Mouse (Mus musculus): Measurements from ENCODE around the gene Vps13d. TPM values are rescaled to one million over a fixed set of nuclear protein-coding genes. Genes with fewer than 3 reads are reported as not detected.
A peak's percentile ranks its signal among the peaks of the same experiment; 100 is the strongest.

The Vps13d gene
- polyA plus RNA-seq, 1 experiment from 2014 or later: 8.9 TPM

DNA sequence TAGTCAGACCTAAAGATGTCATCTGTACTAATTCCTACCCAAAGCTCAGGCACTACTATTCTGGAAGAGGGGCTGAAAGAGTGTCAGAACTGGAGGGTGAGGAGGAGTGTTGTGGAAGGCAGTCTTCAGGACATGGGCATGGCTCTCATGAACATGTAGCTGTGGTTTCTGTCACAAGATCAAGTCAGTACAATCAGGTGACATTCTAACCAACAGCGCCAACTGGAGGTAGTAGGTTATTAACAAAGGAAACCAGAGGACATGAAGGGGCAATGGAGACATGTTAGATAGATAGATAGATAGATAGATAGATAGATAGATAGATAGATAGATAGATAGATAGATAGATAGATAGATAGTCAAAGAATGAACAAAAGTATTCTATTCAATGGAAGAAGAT, 241.4 kb downstream of the Vps13d start:
- Histone ChIP-seq H3K4me1 (ENCODE audit: control insufficient read depth, insufficient read depth, low read length) (no peaks in the 10 kb centered on the region), H3K27ac (ENCODE audit: low read length) (no peak overlapping the region), H3K9ac (ENCODE audit: low read depth, low read length) (no peak overlapping the region), H3K4me3 (ENCODE audit: low read depth, low read length) (no peak overlapping the region), H3K4me2 (ENCODE audit: low read length) (no peak overlapping the region), H3K36me3 (ENCODE audit: control insufficient read depth, insufficient read depth, low read length) (no peaks in the 10 kb centered on the region), H3K9me3 (replicated peaks; ENCODE audit: control insufficient read depth, low read length, poor library complexity, severe bottlenecking) (no peaks in the 10 kb centered on the region), H3K27me3 (ENCODE audit: control insufficient read depth, insufficient read depth, low read depth, low read length) (no peaks in the 10 kb centered on the region)
- 87% methylated on average over 1 of the region's 1 CpGs for WGBS
- no peak for ATAC-seq

DNA sequence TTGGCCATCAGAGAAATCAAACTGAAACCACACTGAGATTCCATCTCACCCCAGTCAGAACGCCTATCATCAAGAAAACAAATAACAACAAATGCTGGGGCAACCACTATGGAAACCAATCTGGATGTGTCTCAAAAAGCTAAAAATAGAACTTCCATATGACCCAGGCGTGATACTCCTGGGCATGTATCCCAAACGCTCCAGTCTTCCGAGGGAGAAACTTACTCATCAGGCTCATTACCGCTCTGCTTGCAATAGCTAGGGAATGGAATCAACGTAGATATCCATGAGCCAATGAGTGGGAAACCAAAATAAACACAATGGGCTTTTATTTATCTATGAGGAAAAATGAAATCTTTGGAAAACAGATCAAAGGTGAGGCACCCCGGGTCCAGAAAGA, 242.9 kb downstream of the Vps13d start:
- Histone ChIP-seq H3K4me2 (ENCODE audit: low read length) (no peak overlapping the region), H3K9ac (ENCODE audit: low read depth, low read length) (no peak overlapping the region)

DNA sequence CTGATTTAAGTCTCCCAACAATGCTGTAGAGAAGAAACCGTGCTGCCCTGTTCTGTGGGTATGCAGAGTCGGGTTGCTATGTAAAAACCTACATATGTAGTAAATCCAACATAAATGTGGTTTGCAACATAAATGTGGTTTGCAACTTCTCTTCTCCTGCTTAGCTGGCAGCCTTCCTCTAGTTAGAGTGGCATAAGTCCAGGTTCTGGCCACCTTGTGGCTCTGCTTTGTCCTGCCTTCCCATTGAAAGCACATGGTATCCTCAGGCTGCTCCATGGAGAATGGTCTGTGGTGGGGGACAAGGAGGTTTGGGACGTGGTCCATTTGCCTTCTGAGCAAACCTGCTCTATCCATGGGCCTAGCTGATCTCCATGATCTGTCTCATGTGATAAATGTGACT, 243.9 kb downstream of the Vps13d start:
- H3K36me3 ChIP-seq (ENCODE audit: control insufficient read depth, insufficient read depth, low read length): no peaks in the 10 kb centered on the region
- no peak overlapping the region for H3K4me2 ChIP-seq (ENCODE audit: low read length)
- no peaks in the 10 kb centered on the region for H3K9me3 ChIP-seq (replicated peaks; ENCODE audit: control insufficient read depth, low read length, poor library complexity, severe bottlenecking)
- no peak overlapping the region for H3K9ac ChIP-seq (ENCODE audit: low read depth, low read length)
- H3K4me1 ChIP-seq (ENCODE audit: control insufficient read depth, insufficient read depth, low read length): no peaks in the 10 kb centered on the region
- H3K27me3 ChIP-seq (ENCODE audit: control insufficient read depth, insufficient read depth, low read depth, low read length): no peaks in the 10 kb centered on the region
- 86% methylated on average over 3 of the region's 3 CpGs for WGBS
- no peak overlapping the region for H3K4me3 ChIP-seq (ENCODE audit: low read depth, low read length)
- no peak overlapping the region for H3K27ac ChIP-seq (ENCODE audit: low read length)
- ATAC-seq: no peak

More for the DNA sequence above, 242.9 kb downstream of the Vps13d start:
- ATAC-seq: no peak
- Histone ChIP-seq H3K27me3 (ENCODE audit: control insufficient read depth, insufficient read depth, low read depth, low read length) (no peaks in the 10 kb centered on the region), H3K36me3 (ENCODE audit: control insufficient read depth, insufficient read depth, low read length) (no peaks in the 10 kb centered on the region), H3K4me3 (ENCODE audit: low read depth, low read length) (no peak overlapping the region), H3K27ac (ENCODE audit: low read length) (no peak overlapping the region), H3K4me1 (ENCODE audit: control insufficient read depth, insufficient read depth, low read length) (no peaks in the 10 kb centered on the region), H3K9me3 (replicated peaks; ENCODE audit: control insufficient read depth, low read length, poor library complexity, severe bottlenecking) (no peaks in the 10 kb centered on the region)
- 88% methylated on average over 7 of the region's 7 CpGs for WGBS

GRCm38 (mm10) chr4:144950327-144950711, 244.5 kb downstream of the Vps13d start:
- no peaks in the 10 kb centered on the region for H3K9me3 ChIP-seq (replicated peaks; ENCODE audit: control insufficient read depth, low read length, poor library complexity, severe bottlenecking)
- no peaks in the 10 kb centered on the region for H3K4me1 ChIP-seq (ENCODE audit: control insufficient read depth, insufficient read depth, low read length)
- H3K27me3 ChIP-seq (ENCODE audit: control insufficient read depth, insufficient read depth, low read depth, low read length): no peaks in the 10 kb centered on the region
- no peak overlapping the region for H3K4me2 ChIP-seq (ENCODE audit: low read length)
- no peak overlapping the region for H3K9ac ChIP-seq (ENCODE audit: low read depth, low read length)
- H3K4me3 ChIP-seq (ENCODE audit: low read depth, low read length): no peak overlapping the region
- no peak overlapping the region for H3K27ac ChIP-seq (ENCODE audit: low read length)
- no peak for ATAC-seq
- no peaks in the 10 kb centered on the region for H3K36me3 ChIP-seq (ENCODE audit: control insufficient read depth, insufficient read depth, low read length)
- WGBS: 69% methylated on average over 3 of the region's 3 CpGs

DNA sequence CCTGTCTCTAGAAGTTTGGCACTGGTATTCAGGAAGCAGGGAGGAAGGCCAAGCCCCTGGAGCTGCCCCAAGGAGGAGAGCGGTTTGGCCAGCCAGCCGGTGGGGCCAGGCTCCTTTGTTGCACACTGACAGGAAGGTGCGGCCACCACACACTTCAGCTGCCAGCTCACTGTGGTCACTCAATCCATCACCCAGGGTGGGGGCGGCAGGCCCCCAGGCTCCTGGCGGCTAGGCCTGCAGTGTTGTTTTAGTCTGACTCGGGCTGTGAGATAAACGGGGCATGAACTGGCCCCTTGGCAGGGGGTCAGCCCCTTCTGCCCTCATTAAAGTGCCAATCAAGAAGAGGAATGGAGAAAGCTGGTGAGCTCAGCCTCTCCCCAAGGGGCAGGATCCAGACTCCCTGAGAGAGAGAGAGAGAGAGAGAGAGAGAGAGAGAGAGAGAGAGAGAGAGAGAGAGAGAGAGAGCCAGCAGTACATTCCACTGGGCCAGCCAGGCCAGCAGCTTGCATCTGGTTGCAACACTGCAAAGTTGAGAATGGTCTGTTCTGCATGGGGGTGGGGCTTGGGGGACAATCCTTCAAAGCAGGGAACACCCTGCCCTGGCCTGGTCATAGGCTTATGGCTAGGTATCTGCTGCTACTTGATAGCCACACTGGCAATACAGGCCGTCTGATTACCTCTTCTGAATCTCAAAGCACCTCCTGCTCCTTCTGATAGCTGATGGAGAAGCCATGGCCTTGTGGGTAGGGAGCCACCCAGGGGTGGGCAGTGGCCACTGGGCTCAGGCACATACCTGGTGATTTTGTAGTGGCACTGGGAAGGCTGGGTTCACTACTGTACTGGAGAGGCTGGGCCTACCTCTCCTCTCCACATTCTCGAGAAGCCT, 245.1 kb downstream of the Vps13d start:
- H3K9me3 ChIP-seq (replicated peaks; ENCODE audit: control insufficient read depth, low read length, poor library complexity, severe bottlenecking): no peaks in the 10 kb centered on the region
- H3K4me3 ChIP-seq (ENCODE audit: low read depth, low read length): no peak overlapping the region
- no peaks in the 10 kb centered on the region for H3K27me3 ChIP-seq (ENCODE audit: control insufficient read depth, insufficient read depth, low read depth, low read length)
- 18% methylated on average over 9 of the region's 9 CpGs for WGBS
- no peak overlapping the region for H3K27ac ChIP-seq (ENCODE audit: low read length)
- no peaks in the 10 kb centered on the region for H3K36me3 ChIP-seq (ENCODE audit: control insufficient read depth, insufficient read depth, low read length)
- H3K4me1 ChIP-seq (ENCODE audit: control insufficient read depth, insufficient read depth, low read length): no peaks in the 10 kb centered on the region
- no peak overlapping the region for H3K9ac ChIP-seq (ENCODE audit: low read depth, low read length)
- peak; percentile 65 for ATAC-seq
- H3K4me2 ChIP-seq (ENCODE audit: low read length): no peak overlapping the region

- ATAC-seq: no peak
- no peak overlapping the region for H3K9ac ChIP-seq (ENCODE audit: low read depth, low read length)
- no peak overlapping the region for H3K4me3 ChIP-seq (ENCODE audit: low read depth, low read length)
- no peaks in the 10 kb centered on the region for H3K9me3 ChIP-seq (replicated peaks; ENCODE audit: control insufficient read depth, low read length, poor library complexity, severe bottlenecking)
- no peaks in the 10 kb centered on the region for H3K4me1 ChIP-seq (ENCODE audit: control insufficient read depth, insufficient read depth, low read length)
- 72% methylated on average over 6 of the region's 6 CpGs for WGBS
- H3K36me3 ChIP-seq (ENCODE audit: control insufficient read depth, insufficient read depth, low read length): no peaks in the 10 kb centered on the region
- no peak overlapping the region for H3K4me2 ChIP-seq (ENCODE audit: low read length)
- H3K27ac ChIP-seq (ENCODE audit: low read length): no peak overlapping the region
- H3K27me3 ChIP-seq (ENCODE audit: control insufficient read depth, insufficient read depth, low read depth, low read length): no peaks in the 10 kb centered on the region
These were observed 246.9 kb downstream of the Vps13d start for GRCm38 (mm10) chr4:144947738-144948390.

DNA sequence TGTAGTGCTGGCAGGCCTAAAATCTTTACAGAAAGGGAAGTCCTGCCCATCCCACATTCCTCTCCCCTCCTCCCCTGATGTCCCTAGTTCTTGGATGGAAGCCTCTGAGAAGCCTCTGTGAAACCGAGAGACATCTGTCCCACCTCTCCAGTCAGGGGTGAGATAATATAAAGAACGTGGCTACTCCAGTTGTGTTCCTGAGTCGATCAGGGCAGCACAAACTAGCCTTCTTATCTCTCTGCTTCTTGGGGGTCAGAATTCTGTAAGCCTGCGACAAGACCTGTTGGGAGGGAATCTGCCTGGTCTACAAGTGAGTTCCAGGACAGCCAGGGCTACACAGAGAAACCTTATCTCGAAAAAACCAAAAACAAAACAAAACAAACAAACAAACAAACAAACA, 251.5 kb downstream of the Vps13d start:
- Histone ChIP-seq H3K27me3 (ENCODE audit: control insufficient read depth, insufficient read depth, low read depth, low read length) (no peaks in the 10 kb centered on the region), H3K9ac (ENCODE audit: low read depth, low read length) (no peak overlapping the region), H3K4me3 (ENCODE audit: low read depth, low read length) (no peak overlapping the region), H3K36me3 (ENCODE audit: control insufficient read depth, insufficient read depth, low read length) (no peaks in the 10 kb centered on the region), H3K9me3 (replicated peaks; ENCODE audit: control insufficient read depth, low read length, poor library complexity, severe bottlenecking) (no peaks in the 10 kb centered on the region), H3K27ac (ENCODE audit: low read length) (no peak overlapping the region), H3K4me1 (ENCODE audit: control insufficient read depth, insufficient read depth, low read length) (no peaks in the 10 kb centered on the region), H3K4me2 (ENCODE audit: low read length) (no peak overlapping the region)
- WGBS: 85% methylated on average over 5 of the region's 5 CpGs
- ATAC-seq: no peak

DNA sequence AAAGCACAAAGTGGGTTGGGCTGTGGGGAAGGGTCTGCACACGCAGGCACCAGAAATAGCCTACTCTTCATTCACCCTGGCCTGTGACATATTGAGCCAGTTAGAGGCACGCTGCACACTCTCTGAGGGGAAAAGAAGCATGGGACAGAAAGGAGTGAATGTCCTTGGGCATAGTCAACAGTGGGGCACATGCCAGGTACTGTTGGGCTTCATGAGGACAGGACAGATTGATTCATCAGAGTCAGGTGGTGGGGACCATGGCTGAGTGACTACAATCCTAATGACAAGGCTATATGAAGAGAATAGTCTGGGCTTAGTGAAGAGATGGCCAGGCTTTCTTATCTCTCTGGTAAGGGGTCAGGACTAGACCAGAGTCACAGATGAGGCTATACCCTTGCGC, 252.4 kb downstream of the Vps13d start:
- no peak overlapping the region for H3K4me2 ChIP-seq (ENCODE audit: low read length)
- H3K9me3 ChIP-seq (replicated peaks; ENCODE audit: control insufficient read depth, low read length, poor library complexity, severe bottlenecking): no peaks in the 10 kb centered on the region
- 98% methylated on average over 3 of the region's 3 CpGs for WGBS
- no peaks in the 10 kb centered on the region for H3K4me1 ChIP-seq (ENCODE audit: control insufficient read depth, insufficient read depth, low read length)
- H3K36me3 ChIP-seq (ENCODE audit: control insufficient read depth, insufficient read depth, low read length): no peaks in the 10 kb centered on the region
- ATAC-seq: no peak
- no peak overlapping the region for H3K27ac ChIP-seq (ENCODE audit: low read length)
- no peak overlapping the region for H3K9ac ChIP-seq (ENCODE audit: low read depth, low read length)
- no peak overlapping the region for H3K4me3 ChIP-seq (ENCODE audit: low read depth, low read length)
- no peaks in the 10 kb centered on the region for H3K27me3 ChIP-seq (ENCODE audit: control insufficient read depth, insufficient read depth, low read depth, low read length)

GRCm38 (mm10) chr4:144940796-144941462, 253.9 kb downstream of the Vps13d start:
- 81% methylated on average over 13 of the region's 13 CpGs for WGBS
- Histone ChIP-seq H3K27me3 (ENCODE audit: control insufficient read depth, insufficient read depth, low read depth, low read length) (no peaks in the 10 kb centered on the region), H3K36me3 (ENCODE audit: control insufficient read depth, insufficient read depth, low read length) (no peaks in the 10 kb centered on the region), H3K4me1 (ENCODE audit: control insufficient read depth, insufficient read depth, low read length) (no peaks in the 10 kb centered on the region), H3K27ac (ENCODE audit: low read length) (no peak overlapping the region), H3K4me2 (ENCODE audit: low read length) (no peak overlapping the region), H3K9me3 (replicated peaks; ENCODE audit: control insufficient read depth, low read length, poor library complexity, severe bottlenecking) (no peaks in the 10 kb centered on the region), H3K9ac (ENCODE audit: low read depth, low read length) (no peak overlapping the region), H3K4me3 (ENCODE audit: low read depth, low read length) (no peak overlapping the region)
- ATAC-seq: no peak
